Mouse (Mus musculus) frontal cortex, adult (tissue): ENCODE measurements at regions not wholly inside any gene's neighbourhood (a gene's known extent, or its start where the extent isn't known, plus 50 kb on each side); places are given as distances from the start of the nearest gene placed in this dataset.
A peak's percentile ranks its signal among the peaks of the same experiment; 100 is the strongest.

Experiments used
- ATAC-seq: cut with Nextera tagmentation; 2 replicates; pipeline ENCODE4 v1.9.2; 2017; ENCODE audit warnings: mild to moderate bottlenecking, moderate library complexity, mixed read lengths; ENCODE audit not compliant: low TSS enrichment

GRCm38 (mm10) chr5:51923417-51923816, 266.9 kb downstream of the Dhx15 start:
- peak; percentile 73 for ATAC-seq

- ATAC-seq, result no peak
These were observed 267.3 kb downstream of the Dhx15 start for GRCm38 (mm10) chr5:51922973-51923372.

GRCm38 (mm10) chr5:51922494-51922893, 267.8 kb downstream of the Dhx15 start:
- ATAC-seq, result no peak

- ATAC-seq, result no peak
These were observed 272.4 kb downstream of the Dhx15 start for GRCm38 (mm10) chr5:51917812-51918448.

- ATAC-seq, result no peak
These were observed 275.6 kb downstream of the Dhx15 start for GRCm38 (mm10) chr5:51914731-51915130.

- ATAC-seq, result no peak
These were observed 281.5 kb downstream of the Dhx15 start for GRCm38 (mm10) chr5:51908861-51909260.

- ATAC-seq, result no peak
These were observed 283.8 kb downstream of the Dhx15 start for GRCm38 (mm10) chr5:51906315-51907109.

- no peak for ATAC-seq
These were observed 296.2 kb downstream of the Dhx15 start for GRCm38 (mm10) chr5:51894159-51894558.

GRCm38 (mm10) chr5:51891341-51891740, 299.0 kb downstream of the Dhx15 start:
- ATAC-seq, result no peak

- peak; percentile 70 for ATAC-seq
These were observed 301.9 kb downstream of the Dhx15 start for GRCm38 (mm10) chr5:51888404-51888803.

- no peak for ATAC-seq
These were observed 307.7 kb downstream of the Dhx15 start for GRCm38 (mm10) chr5:51882594-51882993.

- no peak for ATAC-seq
These were observed 308.1 kb downstream of the Dhx15 start for GRCm38 (mm10) chr5:51882173-51882572.

GRCm38 (mm10) chr5:51876846-51877245, 309.3 kb upstream of the Ppargc1a start:
- no peak for ATAC-seq

GRCm38 (mm10) chr5:51873571-51873970, 306.0 kb upstream of the Ppargc1a start:
- ATAC-seq, result no peak

- no peak for ATAC-seq
These were observed 304.2 kb upstream of the Ppargc1a start for GRCm38 (mm10) chr5:51871735-51872134.

- ATAC-seq, result no peak
These were observed 300.7 kb upstream of the Ppargc1a start for GRCm38 (mm10) chr5:51868223-51868713.

GRCm38 (mm10) chr5:51866002-51866401, 298.5 kb upstream of the Ppargc1a start:
- ATAC-seq, result no peak

GRCm38 (mm10) chr5:51860496-51860895, 293.0 kb upstream of the Ppargc1a start:
- no peak for ATAC-seq

GRCm38 (mm10) chr5:51853456-51854124, 286.1 kb upstream of the Ppargc1a start:
- ATAC-seq, result no peak

GRCm38 (mm10) chr5:51850091-51850490, 282.6 kb upstream of the Ppargc1a start:
- ATAC-seq, result no peak

GRCm38 (mm10) chr5:51849236-51849635, 281.7 kb upstream of the Ppargc1a start:
- no peak for ATAC-seq

GRCm38 (mm10) chr5:51842189-51842588, 274.7 kb upstream of the Ppargc1a start:
- ATAC-seq, result no peak

GRCm38 (mm10) chr5:51841763-51842162, 274.2 kb upstream of the Ppargc1a start:
- ATAC-seq, result no peak
